Mouse (Mus musculus) C2C12 (cell line): ENCODE data around the gene Grb7.

ENCODE experiments used
- CTCF ChIP-seq: IDR thresholded peaks from one replicate; pipeline ENCODE4 v1.5.1; 2011; ENCODE audit not compliant: control insufficient read depth, insufficient read depth, insufficient read length
- FOSL1 ChIP-seq: IDR thresholded peaks from one replicate; pipeline ENCODE4 v1.8.0; 2011; ENCODE audit warnings: mild to moderate bottlenecking, low read length; ENCODE audit not compliant: poor library complexity, insufficient read depth, severe bottlenecking
- USF1 ChIP-seq: IDR thresholded peaks from one replicate; pipeline ENCODE4 v1.6.1; 2011; ENCODE audit warnings: low read depth, mild to moderate bottlenecking, control low read depth, moderate library complexity

DNA sequence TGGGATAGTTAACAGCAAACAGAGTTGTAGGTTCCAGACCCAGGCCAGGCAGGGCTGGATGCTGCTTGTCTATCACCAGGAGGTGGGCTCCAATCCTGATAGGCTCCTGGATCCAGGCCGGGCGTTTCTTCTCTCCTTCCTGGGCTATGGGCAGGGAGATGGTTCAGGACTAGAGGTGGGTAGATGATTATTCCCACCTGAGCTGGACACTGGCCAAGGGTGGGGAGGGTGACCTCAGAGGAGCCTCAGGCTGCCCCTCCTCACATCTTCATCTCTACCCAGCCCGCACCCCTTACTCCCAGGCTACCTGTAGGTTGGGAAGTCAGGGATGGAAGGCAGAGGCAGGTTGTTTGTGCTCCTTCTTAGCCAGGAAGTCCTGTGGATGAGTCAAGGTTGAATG lies 3.2 kb downstream of the Grb7 start:
- TF ChIP-seq CTCF (no peak), FOSL1 (no peak), USF1 (no peak)
